Mouse (Mus musculus): Measurements from ENCODE around the gene Wbp2nl.
A peak's percentile ranks its signal among the peaks of the same experiment; 100 is the strongest.

Wbp2nl gene

DNA sequence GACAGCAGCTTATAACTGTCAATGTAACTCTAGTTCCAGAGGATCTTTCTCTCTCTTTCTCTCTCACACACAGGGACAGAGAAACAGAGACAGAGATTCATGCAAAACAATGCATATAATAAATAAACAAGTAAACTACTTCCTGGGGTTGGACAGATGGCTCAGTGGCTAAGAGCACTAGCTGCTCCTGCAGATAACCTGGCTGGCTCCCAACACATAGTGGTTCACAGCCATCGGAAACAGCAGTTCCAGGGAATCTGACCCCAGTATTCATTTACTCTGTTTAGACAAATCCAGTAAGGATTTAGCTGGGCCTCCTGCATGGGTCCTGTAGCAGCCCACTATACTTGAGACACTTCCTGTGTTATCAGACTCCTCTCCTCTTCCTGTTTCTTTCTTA lies 20.9 kb downstream of the Wbp2nl start:
- DNase-seq (ENCODE audit: low spot score in 2 of 2) = no peak

DNA sequence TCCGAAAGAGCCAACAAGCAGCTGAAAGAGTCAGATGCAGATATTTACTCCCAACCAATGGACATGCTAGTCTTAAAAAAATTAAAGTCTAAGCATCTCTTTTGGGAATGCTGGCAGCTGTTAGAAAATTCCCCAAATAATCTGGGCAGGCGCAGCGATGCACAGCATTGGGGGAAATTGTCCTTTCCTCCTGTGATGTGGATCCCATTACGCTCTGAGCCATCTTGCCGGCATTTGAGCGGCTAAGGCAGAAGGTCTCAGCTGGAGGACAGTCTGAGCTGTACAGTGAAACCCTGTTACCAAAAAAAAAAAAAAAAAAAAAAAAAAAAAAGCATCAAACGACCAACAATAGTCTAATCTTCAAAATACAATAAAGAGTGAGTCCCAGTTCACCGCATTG lies 23.4 kb downstream of the Wbp2nl start:
- no peak for DNase-seq (ENCODE audit: low spot score in 2 of 2)

DNA sequence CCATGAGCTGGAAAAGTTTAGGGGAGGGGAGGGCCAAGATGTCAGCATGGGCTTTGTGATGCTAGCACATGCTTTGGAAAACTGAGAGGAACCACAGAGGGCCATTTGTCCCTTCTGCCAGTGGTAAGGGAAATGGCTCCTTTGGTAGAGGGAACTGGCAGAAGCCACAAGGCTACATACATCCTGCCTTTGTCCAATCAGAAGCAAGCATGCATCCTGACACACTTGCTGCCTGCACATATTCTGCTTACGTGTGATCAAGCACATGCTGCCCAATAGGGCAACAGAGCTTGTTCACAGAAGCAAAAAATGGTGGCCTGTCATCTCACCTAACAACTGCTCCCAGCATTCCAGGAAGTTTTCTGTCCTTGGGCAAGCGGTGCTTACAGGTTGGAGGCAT lies 26.6 kb downstream of the Wbp2nl start:
- no peak for DNase-seq (ENCODE audit: low spot score in 2 of 2)

DNA sequence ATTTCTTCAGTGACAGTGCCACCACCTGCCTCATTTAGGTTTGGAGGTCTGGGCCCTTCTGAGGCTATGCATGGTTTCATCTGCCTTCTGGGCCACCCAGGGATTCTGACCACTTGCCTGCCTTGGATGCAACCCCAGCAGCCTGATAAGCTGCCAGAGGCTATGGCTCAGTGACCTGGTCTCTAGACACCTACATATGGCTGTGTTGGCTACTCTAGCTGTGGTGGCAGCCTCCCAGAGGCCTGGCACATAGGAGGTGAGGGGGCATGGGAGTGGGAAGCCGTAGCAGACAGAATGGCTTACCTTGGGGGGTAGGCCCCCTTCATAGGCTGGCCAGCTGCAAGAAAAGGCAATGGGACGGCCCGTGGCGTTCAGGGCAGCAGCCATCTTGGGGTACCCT lies 36.4 kb downstream of the Wbp2nl start:
- DNase-seq (ENCODE audit: low spot score in 2 of 2) = no peak

DNA sequence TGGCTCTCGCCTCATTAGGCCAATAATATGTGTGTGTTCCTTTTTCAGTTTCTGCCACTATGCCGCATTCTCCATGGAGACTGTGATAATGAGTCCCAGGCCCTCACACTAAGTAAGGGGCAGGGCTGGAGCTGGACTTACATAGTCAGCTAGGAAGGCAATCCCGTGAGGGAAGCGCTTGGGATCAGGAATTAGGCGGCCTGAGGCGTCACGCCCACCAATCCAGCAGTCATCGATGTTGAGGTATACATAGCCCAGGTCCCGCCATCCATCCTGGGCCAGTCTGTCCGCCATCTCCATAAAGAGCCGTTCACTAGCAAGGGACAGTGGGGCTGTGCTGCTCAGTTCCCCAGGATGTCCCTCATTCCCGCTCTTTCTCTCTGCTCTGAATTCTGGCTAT lies 37.9 kb downstream of the Wbp2nl start:
- DNase-seq (ENCODE audit: low spot score in 2 of 2) = no peak

DNA sequence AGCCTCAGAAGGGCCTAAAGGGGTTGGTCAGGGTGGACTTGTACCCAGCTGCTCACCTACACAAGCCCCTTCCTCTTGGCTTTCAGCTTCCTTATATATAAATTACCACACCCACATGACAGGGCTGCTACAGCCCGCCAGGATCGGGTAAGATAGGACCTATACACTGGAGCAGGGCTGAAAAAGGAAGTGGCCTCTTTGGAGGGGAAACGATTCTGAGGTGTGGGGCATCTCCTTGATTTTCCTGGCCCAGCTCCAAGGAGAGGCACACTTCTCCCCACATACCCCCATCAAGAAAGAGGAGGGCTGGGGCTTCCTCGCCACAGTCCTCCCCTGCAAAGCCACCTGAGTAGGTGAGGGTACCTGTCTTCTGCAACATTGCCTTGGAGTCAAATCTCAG lies 39.1 kb downstream of the Wbp2nl start:
- DNase-seq (ENCODE audit: low spot score in 2 of 2) = no peak

DNA sequence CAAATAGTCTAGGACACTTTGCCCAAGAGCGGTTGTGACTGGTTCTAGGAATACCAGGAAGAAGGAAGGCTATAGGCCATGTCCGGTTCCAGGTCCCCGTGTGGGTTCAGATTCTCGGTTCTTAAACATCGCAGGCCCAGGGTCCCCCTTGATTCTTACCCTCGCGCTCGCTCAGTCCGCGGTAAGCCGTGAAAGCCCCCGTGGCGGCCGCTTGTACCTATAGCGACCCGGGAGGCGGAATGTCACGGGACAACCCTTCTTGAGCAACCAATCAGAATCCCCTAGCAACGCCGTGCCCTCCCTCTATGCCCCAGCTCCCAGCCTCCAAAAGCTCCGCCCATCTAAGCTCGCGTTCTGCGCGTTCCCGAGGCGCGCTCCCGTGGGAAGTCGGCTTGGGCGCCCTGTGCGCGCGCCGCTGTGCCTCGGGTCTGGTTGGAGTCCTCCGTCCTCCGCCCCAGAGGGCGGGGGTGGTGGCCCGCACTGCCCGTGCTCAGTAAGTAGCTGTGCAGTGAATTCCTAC lies 39.9 kb downstream of the Wbp2nl start, which contains the start of the genes Naga, Pheta2 and Smdt1:
Gene Naga, minus strand, starts transcription at position 333 of the 520 bp plus-strand sequence.
Gene Pheta2, plus strand, starts transcription at position 350 of the 520 bp plus-strand sequence.
Gene Smdt1, plus strand, starts transcription at position 367 of the 520 bp plus-strand sequence.
- peak; percentile 97 for DNase-seq (ENCODE audit: low spot score in 2 of 2)

DNA sequence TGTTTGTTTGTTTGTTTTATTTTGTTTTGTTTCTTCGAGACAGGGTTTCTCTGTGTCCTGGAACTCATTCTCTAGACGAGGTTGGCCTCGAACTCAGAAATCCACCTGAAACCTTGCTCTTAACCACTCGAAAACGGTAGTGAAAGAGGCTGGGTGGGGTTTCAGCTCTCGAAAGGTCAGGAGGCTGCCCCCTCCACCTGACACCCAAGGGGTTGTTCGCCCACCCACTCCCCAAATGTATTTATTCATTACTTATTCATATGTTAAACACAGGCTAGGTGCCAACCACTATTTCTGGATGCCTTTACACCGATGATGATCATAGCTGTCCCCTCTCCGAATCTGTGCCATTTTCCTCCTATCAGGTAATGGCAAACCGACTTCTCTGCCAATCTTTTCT lies 40.4 kb downstream of the Wbp2nl start:
- DNase-seq (ENCODE audit: low spot score in 2 of 2) = peak in 1 of 2 experiments; percentile 71

DNA sequence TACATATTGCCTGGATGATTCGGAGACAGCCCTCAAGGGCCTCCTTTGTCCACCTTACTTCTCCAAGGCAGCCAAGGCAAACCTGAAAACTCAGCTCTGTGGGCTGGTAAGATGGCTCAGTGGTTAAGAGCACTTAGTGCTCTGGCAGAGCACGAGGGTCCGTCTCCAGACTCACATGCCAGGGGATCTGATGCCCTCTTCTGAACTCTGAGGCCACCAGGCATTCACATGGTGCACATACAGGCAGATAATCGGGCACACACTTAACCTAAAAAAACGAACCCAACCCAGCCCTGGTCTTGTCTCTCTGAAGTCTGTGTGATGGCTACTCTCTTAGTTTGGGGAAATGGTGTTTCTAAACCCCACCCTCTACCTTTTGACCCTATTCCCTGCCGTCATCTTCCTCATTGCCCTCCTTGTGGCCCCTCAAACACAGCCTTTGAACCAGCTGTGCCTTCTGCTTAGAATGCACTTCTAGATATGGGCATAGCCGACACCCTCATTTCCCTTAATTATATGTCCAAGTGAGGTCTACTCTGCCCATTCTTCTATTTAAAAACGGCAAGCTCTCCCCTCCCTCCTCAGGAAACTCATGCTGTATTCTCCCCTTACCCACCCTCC lies 41.0 kb downstream of the Wbp2nl start:
- peak in 1 of 2 experiments; percentile 67 for DNase-seq (ENCODE audit: low spot score in 2 of 2)

DNA sequence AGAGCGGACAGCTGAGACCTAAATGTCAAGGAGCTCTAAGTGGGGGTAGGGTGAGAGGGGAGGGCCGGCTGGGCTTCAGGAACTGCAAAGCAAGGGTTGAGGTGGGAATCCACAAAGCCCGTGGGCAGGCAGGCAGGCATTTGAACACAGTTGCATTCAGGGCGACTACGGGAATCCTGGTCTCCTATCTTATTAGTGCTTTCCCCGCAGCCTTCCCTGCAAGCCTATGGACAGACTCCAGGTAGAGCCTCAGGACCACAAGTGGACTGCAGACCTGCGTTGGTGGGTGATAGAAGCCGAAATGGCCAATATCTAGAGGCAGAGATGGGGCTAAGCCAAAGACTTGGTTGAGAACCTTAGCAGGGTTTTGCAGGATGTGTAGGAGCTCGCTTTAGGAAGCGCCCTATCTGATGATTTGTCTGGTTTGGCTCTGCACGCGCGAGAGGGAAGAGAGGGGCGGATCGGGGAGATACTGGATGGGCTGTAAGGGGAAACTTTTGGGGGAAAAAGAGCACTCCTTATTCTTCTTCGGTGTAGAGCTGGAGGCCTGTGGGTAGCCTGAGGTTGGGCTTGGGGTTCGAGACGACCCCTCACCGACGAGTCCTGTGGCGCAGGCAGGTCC lies 41.8 kb downstream of the Wbp2nl start:
- peak; percentile 55 to 77 for DNase-seq (ENCODE audit: low spot score in 2 of 2)

DNA sequence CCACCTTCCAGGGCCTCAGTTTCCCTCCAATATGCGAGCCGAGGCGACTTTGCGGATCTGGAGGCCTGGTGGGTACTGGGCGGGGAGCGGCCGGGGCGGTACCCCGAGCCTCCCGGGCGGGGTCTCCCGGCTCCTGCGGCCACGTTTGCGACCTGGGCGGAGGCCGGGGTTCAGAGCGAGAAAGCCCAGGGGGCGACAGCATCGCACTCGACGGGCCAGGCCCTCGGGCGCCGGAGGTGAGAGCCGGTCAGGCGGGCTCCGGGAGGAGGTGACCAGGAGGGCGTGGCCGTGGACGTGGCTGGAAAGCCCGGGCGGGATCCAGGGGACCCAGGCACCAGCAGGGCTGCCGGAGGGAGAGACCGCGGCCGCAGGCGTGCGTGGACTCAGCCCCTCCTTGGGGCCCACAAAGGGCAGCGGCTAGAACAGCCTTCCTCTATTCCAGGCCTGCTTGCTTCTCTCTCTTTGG lies 42.3 kb downstream of the Wbp2nl start:
- DNase-seq (ENCODE audit: low spot score in 2 of 2) = peak; percentile 83 to 91

DNA sequence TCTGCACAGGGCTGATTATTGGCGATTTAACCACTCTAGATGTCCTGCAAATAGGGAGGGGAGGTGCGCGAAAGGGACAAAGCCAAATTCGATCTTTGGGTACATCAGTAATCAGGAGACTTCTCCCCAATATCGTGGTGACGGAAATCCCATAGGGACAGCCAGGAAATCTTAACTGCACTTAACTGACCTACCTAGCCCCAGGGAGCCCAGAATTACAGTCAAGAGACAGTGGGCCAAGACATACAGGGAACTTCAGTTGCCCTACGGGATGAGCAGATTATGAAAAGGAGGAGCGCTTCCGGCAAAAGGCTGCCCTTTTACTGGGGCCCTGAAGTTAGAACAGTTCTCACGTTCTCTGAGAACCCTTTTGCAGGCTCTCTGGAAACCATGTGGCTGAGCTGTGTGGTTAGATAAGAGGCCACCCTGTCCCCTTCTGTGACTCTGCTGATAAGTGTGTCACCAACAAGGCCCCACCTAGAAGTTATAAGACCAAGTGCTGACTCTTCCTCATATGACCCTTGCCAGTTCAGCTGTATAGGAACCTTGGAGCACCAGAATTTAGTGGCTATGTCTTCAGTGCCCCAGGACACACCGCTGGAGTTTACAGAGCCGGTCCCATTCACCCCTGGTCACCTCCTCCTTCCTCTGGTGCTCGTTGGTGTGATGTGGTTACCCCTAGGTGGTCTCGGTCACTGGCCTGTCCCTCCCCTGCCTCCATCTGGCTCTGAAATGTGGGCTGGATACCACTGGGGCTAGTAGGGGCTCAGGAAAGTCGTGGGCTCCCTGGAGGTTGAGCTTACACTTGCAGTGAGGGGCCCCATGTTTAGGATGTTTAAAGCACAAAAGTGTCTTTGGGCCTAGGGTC lies 43.2 kb downstream of the Wbp2nl start:
- peak; percentile 79 to 82 for DNase-seq (ENCODE audit: low spot score in 2 of 2)

DNA sequence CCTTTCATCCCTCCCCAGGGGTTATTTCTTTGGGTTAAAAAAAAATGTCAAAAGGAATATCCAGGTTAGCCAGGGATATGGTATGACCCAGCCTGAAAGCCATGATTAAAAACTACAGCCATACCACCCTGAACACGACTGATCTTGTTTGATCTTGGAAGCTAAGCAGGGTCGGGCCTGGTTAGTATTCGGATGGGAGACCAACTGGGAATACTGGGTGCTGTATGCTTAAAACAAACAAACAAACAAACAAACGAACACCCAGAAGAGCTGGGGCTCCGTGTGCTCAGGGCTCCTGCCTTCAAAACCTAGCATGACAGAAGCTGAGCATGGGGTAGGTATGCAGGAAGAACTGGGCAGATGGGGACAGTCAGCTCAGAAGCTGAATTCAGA lies 43.8 kb downstream of the Wbp2nl start:
- peak in 1 of 2 experiments; percentile 74 for DNase-seq (ENCODE audit: low spot score in 2 of 2)

DNA sequence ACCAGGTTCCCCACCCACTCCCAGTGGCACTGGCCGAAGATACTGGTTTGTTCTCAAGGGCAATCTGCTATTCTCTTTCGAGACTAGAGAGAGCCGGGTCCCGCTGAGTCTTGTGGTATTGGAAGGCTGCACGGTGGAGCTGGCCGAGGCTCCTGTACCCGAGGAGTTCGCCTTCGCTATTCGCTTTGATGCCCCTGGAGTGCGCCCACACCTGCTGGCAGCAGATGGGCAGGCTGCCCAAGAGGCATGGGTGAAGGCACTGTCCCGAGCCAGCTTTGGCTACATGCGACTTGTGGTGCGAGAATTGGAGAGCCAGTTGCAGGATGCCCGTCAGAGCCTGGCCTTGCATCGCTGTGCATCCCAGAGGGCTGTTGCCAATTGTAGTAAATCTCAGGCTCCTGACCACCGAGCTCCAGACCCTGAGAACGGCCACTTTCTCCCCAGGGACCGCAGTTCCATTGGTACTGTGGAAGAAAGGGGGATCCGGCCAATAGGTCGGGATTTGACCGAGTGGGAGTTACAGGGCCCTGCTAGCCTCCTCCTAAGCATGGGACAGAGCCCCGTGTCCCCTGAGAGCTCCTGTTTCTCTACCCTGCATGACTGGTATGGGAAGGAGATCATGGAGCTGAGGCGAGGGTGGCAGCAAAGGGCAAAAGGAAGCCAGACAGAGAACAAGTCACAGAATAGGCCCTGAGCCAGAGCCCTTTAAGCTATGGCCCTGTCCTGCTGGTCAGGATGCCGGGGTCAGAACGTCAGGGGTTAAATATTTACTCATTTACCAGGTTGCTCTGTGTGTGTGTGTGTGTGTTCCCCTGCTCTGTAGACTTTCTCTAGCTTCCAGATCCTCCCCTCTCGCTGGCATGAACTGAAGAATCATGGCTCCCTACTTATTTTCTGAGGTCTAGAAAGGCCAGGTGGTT lies 44.9 kb downstream of the Wbp2nl start:
- peak in 1 of 2 experiments; percentile 72 for DNase-seq (ENCODE audit: low spot score in 2 of 2)

DNA sequence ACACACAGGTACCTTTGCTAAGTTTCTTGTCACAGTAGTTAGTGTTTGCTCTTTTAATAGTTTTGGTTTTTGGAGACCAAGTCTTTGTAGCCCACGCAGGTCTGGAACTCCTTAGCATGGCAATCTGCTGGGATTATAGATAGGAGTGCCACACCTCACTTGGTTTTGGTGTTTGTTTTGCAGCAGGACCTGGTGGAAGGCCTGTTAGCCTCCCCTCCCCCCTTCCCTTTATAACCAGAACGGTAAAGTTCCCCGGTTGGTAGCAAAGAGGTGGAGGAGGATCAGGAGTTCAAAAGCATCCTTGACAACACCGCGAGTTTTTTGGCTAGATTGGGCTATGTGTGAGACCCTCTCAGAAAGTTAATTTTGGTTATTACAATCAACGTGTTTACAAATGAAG lies 46.2 kb downstream of the Wbp2nl start:
- DNase-seq (ENCODE audit: low spot score in 2 of 2) = peak in 1 of 2 experiments; percentile 60

DNA sequence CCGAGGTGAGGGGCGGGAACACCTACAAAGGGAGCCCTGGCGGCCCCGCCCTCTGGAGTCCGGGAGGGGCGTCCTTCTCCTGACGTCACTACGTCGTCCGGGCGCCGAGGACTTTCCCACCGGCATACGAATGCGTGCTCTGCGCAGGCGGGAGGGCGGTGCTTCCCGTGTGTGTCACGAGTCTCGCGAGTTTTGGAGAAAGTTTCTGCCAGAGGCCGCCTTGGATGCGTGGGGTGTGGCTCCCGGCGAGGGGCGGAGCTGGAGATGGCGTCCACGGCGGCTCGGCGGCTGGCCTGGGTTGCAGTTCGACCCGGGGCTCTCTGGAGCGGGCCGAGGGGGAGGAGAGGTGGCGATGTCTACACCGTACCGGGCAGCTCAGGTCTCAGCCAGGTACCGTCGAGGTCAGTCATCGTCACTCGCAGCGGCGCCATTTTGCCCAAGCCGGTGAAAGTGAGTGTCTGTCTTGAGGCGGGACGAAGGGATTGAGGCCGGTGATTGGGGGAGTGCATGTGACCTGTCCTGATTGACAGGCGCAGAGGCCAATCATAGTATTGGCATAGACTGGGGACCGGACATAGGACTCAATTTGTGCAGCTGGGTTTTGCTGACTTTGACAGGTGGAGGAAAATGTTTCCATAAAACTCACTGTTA lies 47.2 kb downstream of the Wbp2nl start:
- peak; percentile 97 to 98 for DNase-seq (ENCODE audit: low spot score in 2 of 2)

DNA sequence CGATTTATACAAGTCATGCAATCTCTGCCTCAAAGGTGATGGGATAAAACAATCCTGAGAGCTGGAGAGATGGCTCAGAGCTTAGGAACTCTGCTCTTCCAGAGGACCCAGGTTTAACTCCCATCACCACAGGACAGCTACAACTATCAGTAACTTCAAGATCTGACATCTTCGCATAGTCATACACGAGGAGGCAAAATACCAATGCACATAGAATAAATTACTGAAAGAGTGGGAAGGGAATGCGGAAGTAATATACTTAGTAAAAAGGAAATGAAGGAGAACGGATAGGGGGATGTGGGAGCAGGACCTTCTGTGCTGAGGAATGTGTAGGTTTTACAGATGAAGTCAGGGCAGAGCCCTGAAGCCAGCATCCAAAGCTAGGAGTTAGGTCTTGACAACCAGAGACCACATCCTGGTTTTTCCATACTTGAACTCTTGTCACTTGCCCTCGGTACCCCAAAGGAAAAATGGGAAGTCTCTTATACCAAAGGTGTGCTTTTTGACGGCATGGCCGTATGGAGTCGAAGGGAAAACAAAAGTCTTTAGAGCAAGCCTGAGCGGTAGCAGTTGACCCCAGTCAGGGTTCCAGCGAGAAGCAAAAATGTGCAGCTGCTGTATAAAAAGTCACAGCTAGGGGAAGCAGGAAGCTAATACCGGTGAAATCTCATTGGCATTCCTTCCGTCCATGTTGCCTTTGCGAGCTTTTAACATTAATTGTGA lies 48.0 kb downstream of the Wbp2nl start:
- no peak for DNase-seq (ENCODE audit: low spot score in 2 of 2)

DNA sequence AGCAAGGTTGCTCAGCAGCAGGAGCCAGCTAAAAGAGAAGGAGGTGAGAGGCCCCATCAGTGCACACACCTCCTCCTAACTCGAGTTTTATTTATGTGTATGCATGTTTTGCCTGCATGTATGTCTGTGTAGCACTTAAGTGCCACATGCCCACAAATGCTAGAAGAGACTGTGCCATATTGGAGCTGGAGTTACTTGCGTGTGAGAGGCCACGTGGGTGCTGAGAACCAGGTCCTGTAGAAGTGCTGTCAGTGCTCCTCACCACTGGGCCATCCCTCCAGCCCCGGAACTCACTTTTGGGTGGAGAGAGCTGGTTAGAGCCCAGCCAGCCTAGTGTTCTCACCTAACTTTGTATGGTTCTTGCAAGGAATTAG lies 48.5 kb downstream of the Wbp2nl start:
- DNase-seq (ENCODE audit: low spot score in 2 of 2) = no peak

DNA sequence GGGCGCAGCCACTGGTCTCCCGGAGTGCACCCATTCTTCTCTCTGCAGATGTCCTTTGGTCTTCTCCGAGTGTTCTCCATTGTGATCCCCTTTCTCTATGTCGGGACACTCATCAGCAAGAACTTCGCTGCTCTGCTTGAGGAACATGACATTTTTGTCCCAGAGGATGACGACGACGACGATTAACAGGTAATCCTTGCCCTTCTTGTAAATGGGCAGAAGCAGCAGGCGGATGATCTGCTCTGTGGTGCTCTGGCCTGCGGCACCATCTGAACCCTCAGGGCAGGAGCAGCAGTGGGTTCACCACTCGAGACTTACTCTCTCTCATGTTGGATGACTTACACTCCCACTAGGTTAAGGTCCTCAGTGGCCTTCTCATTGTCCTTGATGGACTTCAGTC lies 49.1 kb downstream of the Wbp2nl start:
- no peak for DNase-seq (ENCODE audit: low spot score in 2 of 2)

Measured in spleen, postnatal 4 days (tissue).